Mouse (Mus musculus): ENCODE measurements around the gene Gm3239.
"Not testable (repeated sequence)": the region's sequence is repeated elsewhere in the genome, so short reads cannot be mapped to it uniquely, and the experiment has no call there.

Gene Gm3239

GRCm38 (mm10) chr14:4663892-4664291 is at the start of gene Gm3239:
Gm3239 (plus strand) TSS chr14:4664192.
- in situ Hi-C loops (cut with MboI; ENCODE audit: low pct_unique_long_range_greater_than_20kb in 1 of 2, low sequenced_read_pairs in 2 of 2, unreplicated experiment in 1 of 2): not testable (repeated sequence)

GRCm38 (mm10) chr14:4632052-4632451 is 31.9 kb upstream of the Gm3239 start, which contains the start of gene Gm8159:
Gm8159 (plus strand) TSS chr14:4632352.
- in situ Hi-C loops (cut with MboI; ENCODE audit: low pct_unique_long_range_greater_than_20kb in 1 of 2, low sequenced_read_pairs in 2 of 2, unreplicated experiment in 1 of 2): not testable (repeated sequence)

DNA sequence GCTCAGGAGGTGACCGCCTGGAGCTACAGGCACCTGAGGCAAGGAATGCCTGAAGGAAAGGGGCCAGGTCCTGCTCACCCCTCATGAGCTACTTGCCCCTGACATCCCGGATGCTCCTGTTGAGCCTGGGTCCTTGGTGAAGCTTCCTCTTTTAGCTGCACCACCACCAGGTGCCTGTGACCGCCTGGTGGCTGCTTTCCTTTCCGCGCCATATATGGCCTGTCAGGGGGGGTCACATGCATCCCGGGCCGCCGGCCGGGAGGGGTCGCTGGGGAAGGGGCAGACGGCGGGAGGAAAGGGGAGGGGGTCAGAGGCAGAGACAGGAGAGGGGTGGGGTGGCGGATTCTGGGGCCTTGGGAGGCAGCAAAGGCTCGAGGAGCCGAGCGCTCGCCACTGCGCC is 14.7 kb upstream of the Gm3239 start:
- in situ Hi-C loops (cut with MboI; ENCODE audit: low pct_unique_long_range_greater_than_20kb in 1 of 2, low sequenced_read_pairs in 2 of 2, unreplicated experiment in 1 of 2): not testable (repeated sequence)

DNA sequence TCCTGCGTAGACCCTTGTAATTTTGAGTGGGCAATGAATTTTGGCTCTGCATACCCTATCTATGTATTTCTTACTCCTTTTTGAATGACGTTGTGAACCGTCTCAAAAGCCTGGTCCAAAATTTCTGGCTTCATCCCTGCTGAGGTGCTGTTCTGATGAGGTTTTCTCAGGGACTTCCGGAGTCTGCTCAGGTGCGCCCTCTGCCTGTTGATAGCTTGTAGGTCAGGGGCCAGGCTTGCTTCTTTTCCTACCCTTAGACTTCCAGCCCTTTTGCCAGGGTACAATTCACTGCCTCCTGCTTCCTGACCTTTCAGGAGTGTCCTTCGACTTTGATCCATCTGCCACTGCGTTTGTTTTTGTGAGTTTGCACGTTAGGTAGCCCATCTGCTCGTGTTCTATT is 13.7 kb upstream of the Gm3239 start:
- in situ Hi-C loops (cut with MboI; ENCODE audit: low pct_unique_long_range_greater_than_20kb in 1 of 2, low sequenced_read_pairs in 2 of 2, unreplicated experiment in 1 of 2): not testable (repeated sequence)

GRCm38 (mm10) chr14:4708938-4709337 is 44.9 kb downstream of the Gm3239 start, which contains the start of gene Gm7876:
Gm7876 (plus strand) TSS chr14:4709238.
- in situ Hi-C loops (cut with MboI; ENCODE audit: low pct_unique_long_range_greater_than_20kb in 1 of 2, low sequenced_read_pairs in 2 of 2, unreplicated experiment in 1 of 2): not testable (repeated sequence)
